Mouse (Mus musculus) CH12F3 (cell line): Measurements from ENCODE around the gene Gna14.

Experiments used
- in situ Hi-C: fragments of 300-500 bp; cut with MboI; formaldehyde crosslinking; loops from 2 replicates; pipeline ENCODE4 v1.14.3; 2020; ENCODE audit warnings: low sequenced_read_pairs

The Gna14 gene

GRCm38 (mm10) chr19:16435531-16436231 is at the start of gene Gna14:
Gene Gna14 (plus strand): TSS chr19:16435762.
- in situ Hi-C loops: no loop called here

GRCm38 (mm10) chr19:16386514-16386913 is 49.0 kb upstream of the Gna14 start:
- in situ Hi-C loops: no loop called here

- in situ Hi-C loops: no loop called here
Observed at GRCm38 (mm10) chr19:16390192-16390795, 45.3 kb upstream of the Gna14 start.

- in situ Hi-C loops: no loop called here
Observed at GRCm38 (mm10) chr19:16394381-16394780, 41.2 kb upstream of the Gna14 start.

GRCm38 (mm10) chr19:16403101-16403500 is 32.5 kb upstream of the Gna14 start:
- in situ Hi-C loops: no loop called here

GRCm38 (mm10) chr19:16407727-16408126 is 27.8 kb upstream of the Gna14 start:
- in situ Hi-C loops: no loop called here

GRCm38 (mm10) chr19:16411302-16411701 is 24.3 kb upstream of the Gna14 start:
- in situ Hi-C loops: no loop called here

GRCm38 (mm10) chr19:16418086-16418663 is 17.4 kb upstream of the Gna14 start:
- in situ Hi-C loops: no loop called here

GRCm38 (mm10) chr19:16425596-16425995 is 10.0 kb upstream of the Gna14 start:
- in situ Hi-C loops: no loop called here

GRCm38 (mm10) chr19:16431368-16431767 is 4.2 kb upstream of the Gna14 start:
- in situ Hi-C loops: no loop called here

GRCm38 (mm10) chr19:16434879-16435278 is 683 bp upstream of the Gna14 start:
- in situ Hi-C loops: no loop called here

- in situ Hi-C loops: no loop called here
Observed at GRCm38 (mm10) chr19:16436335-16437169, 990 bp downstream of the Gna14 start.

GRCm38 (mm10) chr19:16437170-16437483 is 1.6 kb downstream of the Gna14 start:
- in situ Hi-C loops: no loop called here

GRCm38 (mm10) chr19:16437906-16438305 is 2.3 kb downstream of the Gna14 start:
- in situ Hi-C loops: no loop called here

GRCm38 (mm10) chr19:16439278-16439677 is 3.7 kb downstream of the Gna14 start:
- in situ Hi-C loops: no loop called here

GRCm38 (mm10) chr19:16439834-16440233 is 4.3 kb downstream of the Gna14 start:
- in situ Hi-C loops: no loop called here

- in situ Hi-C loops: no loop called here
Observed at GRCm38 (mm10) chr19:16441329-16441728, 5.8 kb downstream of the Gna14 start.

- in situ Hi-C loops: no loop called here
Observed at GRCm38 (mm10) chr19:16443335-16443734, 7.8 kb downstream of the Gna14 start.

GRCm38 (mm10) chr19:16446612-16447011 is 11.1 kb downstream of the Gna14 start:
- in situ Hi-C loops: no loop called here

GRCm38 (mm10) chr19:16447832-16448621 is 12.5 kb downstream of the Gna14 start:
- in situ Hi-C loops: no loop called here

- in situ Hi-C loops: no loop called here
Observed at GRCm38 (mm10) chr19:16448796-16449195, 13.2 kb downstream of the Gna14 start.
